Mouse (Mus musculus) splenic B cell, adult 2 months (primary cell): ENCODE measurements around the gene Bloc1s4.
"Not testable (repeated sequence)": the region's sequence is repeated elsewhere in the genome, so short reads cannot be mapped to it uniquely, and the experiment has no call there.

ENCODE experiments used
- DNase-seq: peaks from one replicate; pipeline ENCODE4 v3.0.0-alpha.2; 2011; ENCODE audit warnings: low read depth, low spot score
- H3K27me3 ChIP-seq: 2 replicates; pipeline ENCODE4 v1.6.1; 2012; ENCODE audit warnings: mild to moderate bottlenecking, low read length, moderate library complexity, mixed read lengths; ENCODE audit not compliant: control insufficient read depth, poor library complexity, insufficient read depth, severe bottlenecking
- H3K36me3 ChIP-seq: 2 replicates; pipeline ENCODE4 v1.6.1; 2012; ENCODE audit warnings: mild to moderate bottlenecking, low read length, moderate library complexity, mixed read lengths; ENCODE audit not compliant: control insufficient read depth, poor library complexity, insufficient read depth, severe bottlenecking

The Bloc1s4 gene

DNA sequence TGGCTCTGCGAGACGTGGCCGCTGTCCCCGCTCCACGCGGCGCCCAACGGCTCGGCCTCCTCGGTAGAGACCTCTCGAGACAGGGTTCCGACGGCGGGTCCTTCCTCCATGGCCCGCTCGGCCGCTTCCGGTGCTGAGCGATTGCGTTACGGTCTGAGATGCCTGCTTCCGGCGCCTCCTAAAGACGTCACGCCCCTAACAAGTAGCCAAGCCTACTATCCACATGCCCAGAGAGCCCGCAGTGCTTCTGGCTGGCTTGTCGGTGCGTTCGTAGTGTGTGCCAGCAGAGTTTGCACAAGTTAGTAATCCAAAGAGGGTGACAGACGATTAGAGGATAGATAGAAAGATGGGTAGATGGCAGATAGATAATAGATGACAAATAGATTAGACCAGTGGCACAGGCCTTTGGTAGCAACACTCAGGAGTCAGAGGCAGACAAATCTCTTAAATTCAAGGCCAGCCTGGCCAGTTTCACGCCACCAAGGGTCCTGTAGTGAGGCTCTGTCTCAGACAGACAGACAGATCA lies at the start of gene Bloc1s4:
Gene Bloc1s4, minus strand, starts transcription at position 115 of the 526 bp plus-strand sequence.
- no peaks in the 10 kb centered on the region for H3K36me3 ChIP-seq
- no peaks in the 10 kb centered on the region for H3K27me3 ChIP-seq
- peak; percentile 91 for DNase-seq

DNA sequence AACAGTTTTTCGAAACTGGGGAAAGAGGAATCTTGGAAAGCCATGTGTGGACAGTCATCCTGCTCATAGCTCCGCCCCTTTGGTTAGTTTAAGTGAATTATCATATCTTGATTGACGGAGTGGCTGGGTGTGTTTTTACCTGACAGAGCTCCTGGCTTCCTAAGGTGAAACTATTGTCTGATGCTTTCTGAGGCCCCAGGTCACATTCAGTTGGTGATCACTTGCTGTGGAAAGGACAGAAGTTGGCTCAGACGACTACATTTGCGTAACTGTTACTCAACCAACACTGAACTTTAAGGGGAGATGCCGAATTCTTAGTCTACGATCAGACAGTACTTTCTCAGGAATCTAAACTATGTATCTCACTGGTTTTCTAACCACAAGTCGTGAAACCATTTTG lies 48.8 kb upstream of the Bloc1s4 start:
- Histone ChIP-seq H3K36me3 (no peaks in the 10 kb centered on the region), H3K27me3 (no peaks in the 10 kb centered on the region)
- DNase-seq = peak; percentile 13

DNA sequence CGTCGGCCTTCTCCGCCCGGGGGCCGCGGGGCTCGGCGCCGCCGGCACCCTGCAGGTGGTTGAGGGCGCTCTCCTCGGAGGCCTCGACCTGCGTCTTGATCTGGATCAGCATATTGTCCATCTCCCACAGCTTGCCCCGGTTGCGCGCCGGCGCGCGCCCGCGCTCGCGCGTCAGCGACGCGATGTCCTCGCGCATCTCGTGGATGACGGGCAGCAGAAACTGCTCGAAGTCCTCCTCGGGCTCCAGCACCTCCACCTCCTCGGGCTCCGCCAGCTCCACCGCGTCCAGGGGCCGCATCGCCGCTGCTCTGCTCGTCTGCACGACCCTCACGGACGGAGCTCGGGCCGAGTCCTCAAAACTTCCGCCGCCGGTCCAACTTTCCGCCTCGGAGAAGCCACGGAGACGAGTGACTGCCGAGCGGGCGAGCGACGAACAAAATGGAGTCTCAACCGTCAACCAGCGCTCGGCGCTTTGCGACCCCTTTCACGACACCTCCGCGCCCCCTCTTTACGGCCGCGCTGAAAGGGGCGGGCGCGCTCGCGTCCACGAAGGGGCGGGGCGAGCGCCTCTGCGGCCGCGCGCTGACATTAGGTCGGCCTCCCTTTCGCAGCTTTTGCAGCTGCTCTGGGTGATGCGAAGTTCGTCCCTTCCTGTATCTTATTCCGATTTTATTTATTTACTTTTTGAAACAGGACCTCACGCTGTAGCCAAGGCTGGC lies 48.0 kb upstream of the Bloc1s4 start, which contains the start of gene Mrfap1:
Gene Mrfap1, minus strand, starts transcription at position 477 of the 719 bp plus-strand sequence.
- DNase-seq = peak; percentile 96
- H3K36me3 ChIP-seq, H3K27me3 ChIP-seq: not testable (repeated sequence)

DNA sequence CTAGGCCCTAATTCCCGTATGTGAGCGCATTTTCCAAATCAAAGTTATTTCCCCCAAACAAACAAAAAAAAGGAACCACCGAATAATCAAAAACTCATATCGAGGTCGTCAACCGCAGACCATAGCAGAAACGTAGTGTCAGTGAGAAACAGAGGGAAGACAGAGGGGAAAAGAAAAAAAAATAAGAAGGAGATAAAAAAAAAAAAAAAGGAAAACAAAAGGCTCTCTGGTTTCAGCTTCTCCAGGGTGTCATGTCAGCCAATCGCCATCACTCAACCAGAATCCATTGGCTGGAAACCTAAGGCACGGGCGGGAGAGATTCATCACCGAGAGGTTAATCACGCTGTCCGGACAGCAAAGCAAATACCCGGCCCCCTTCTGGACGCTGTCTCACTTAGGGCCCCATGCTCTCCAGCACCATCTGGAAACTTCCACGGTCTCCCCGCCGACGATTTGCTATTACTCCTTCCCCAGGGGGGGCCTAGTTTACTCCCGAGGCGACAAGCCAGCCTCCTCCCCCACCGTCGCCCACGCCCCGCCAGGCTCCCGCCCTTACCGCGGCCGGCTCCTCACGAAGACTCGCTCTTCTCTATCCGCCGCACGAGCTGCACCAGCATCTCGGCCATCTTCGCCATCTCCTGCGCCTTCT lies 47.3 kb upstream of the Bloc1s4 start:
- DNase-seq = peak; percentile 78
- H3K27me3 ChIP-seq, H3K36me3 ChIP-seq: not testable (repeated sequence)

DNA sequence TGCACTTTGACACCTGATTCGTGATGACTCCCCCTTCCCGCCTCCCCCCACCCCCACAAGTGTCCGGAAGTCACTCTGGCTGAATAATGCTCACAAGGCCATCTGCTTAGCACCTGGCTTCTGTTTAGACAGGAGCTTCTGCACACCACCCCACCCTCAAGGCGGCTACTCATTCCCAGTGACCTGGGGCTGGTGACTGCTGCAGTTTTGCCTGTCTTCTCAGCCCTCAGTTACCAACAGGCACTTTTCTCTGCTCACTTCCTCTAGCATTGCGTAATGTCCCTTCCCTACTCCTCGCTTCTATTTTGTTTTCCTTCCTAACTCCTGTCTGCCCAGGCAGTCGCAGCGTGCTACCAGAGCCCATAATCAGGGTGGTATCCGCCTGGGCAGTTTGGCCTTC lies 43.4 kb upstream of the Bloc1s4 start:
- Histone ChIP-seq H3K27me3 (no peaks in the 10 kb centered on the region), H3K36me3 (no peaks in the 10 kb centered on the region)
- no peak for DNase-seq

DNA sequence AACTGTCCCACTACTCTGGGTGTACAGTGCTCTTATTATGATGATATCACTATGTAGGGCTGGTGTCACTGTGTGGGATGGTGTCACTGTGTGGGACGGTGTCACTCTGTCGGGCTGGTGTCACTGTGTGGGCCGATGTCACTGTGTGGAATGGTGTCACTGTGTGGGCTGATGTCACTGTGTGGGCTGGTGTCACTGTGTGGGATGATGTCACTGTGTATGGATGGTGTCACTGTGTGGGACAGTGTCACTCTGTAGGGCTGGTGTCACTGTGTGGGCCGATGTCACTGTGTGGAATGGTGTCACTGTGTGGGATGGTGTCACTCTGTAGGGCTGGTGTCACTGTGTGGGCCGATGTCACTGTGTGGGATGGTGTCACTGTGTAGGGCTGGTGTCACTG lies 37.6 kb upstream of the Bloc1s4 start:
- H3K27me3 ChIP-seq = no peaks in the 10 kb centered on the region
- no peaks in the 10 kb centered on the region for H3K36me3 ChIP-seq
- DNase-seq = no peak

DNA sequence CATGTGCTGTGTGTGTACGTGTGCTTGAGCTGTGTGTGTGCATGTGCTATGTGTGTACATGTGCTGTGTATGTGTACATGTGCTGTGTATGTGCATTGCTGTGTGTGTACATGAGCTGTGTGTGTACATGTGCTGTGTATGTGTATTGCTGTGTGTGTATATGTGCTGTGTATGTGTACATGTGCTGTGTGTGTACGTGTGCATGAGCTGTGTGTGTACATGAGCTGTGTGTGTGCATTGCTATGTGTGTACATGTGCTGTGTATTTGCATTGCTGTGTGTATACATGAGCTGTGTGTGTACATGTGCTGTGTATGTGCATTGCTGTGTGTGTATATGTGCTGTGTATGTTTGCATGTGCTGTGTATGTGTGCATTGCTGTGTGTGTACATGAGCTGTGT lies 31.1 kb upstream of the Bloc1s4 start:
- H3K36me3 ChIP-seq = no peaks in the 10 kb centered on the region
- DNase-seq = no peak
- H3K27me3 ChIP-seq = no peaks in the 10 kb centered on the region

DNA sequence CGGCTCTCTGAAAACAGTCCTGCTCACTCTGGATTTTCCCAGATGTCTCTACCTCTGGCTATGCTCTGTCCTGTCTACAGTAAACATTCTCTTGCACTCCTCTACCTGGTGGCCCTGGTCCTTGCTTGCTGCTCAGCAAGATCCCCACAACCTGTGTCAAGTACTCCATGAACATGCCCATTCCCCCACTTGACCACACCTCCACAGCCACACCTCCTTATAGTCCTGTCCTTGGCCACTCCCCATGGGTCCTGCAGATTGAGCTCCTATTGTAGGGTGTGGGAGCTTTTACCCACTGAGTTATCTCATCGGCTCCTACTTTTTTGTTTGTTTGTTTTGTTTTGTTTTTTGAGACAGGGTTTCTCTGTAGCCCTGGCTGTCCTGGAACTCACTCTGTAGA lies 30.5 kb upstream of the Bloc1s4 start:
- no peaks in the 10 kb centered on the region for H3K36me3 ChIP-seq
- no peaks in the 10 kb centered on the region for H3K27me3 ChIP-seq
- DNase-seq = no peak

DNA sequence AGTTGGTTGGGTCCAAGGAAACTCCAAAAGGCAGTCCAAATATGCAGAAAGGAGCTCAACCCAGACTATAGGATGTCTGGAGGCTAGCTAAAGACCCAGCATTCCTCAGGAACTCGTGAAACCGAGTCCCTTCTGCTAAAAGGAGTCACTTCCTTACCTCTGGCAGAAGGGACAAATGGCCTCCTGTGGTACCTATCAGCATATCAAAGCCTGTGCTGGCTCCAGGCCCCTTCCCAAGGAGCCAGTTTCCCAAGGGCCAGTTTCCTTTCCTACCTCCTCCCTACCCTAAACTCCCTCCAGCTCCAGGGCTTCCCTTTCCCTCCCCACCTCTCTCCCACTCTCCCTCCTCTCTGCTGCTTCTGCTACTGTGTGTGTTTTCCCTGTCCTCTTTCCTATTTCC lies 28.7 kb upstream of the Bloc1s4 start:
- DNase-seq = no peak
- Histone ChIP-seq H3K27me3 (no peaks in the 10 kb centered on the region), H3K36me3 (no peaks in the 10 kb centered on the region)

DNA sequence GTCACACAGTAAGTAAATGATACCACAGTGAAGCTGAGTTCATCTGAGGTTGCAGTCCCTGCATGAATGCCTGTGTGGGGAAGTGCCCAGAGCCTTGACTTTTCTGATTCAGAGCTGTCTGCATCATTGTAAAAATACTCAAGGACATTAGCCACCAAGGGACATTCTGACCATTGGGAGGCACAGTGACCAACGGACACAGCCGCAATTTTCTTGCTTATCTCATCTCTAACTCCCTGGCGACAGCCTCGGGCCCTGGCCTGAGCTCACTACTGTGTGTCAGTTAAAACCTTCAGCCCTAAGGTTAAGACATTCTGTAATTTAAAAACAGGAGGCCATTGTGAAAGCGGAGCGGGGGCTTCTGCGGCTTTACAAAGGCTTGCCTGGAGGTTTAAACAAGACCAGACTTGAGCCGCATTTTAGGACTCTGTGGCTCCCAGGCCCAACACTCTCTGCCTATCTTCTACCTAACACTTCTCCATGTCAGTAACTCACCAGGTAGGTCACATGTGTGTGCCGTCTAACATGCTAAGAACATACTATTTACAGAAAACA lies 27.6 kb upstream of the Bloc1s4 start:
- no peaks in the 10 kb centered on the region for H3K27me3 ChIP-seq
- no peak for DNase-seq
- no peaks in the 10 kb centered on the region for H3K36me3 ChIP-seq

DNA sequence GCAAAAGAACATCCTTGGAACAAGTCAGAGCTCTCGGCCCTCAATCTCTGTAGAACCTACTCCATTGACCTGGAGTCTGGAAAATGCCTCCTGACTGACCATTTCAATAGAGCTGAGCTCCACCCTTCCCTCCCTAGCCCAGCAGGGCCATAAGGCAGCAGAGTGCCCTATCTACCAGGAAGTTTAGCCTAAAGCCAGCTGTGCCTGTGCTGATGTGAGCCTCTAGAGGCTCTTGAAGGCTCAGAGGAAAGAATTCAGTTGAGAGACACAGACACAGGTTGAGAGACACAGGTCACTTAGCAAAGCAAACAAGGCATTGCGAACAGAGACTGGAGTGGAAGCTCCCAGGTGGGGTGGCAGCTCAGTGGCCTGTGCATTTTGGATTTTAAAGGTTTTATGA lies 26.9 kb upstream of the Bloc1s4 start:
- Histone ChIP-seq H3K36me3 (no peaks in the 10 kb centered on the region), H3K27me3 (no peaks in the 10 kb centered on the region)
- DNase-seq = no peak

DNA sequence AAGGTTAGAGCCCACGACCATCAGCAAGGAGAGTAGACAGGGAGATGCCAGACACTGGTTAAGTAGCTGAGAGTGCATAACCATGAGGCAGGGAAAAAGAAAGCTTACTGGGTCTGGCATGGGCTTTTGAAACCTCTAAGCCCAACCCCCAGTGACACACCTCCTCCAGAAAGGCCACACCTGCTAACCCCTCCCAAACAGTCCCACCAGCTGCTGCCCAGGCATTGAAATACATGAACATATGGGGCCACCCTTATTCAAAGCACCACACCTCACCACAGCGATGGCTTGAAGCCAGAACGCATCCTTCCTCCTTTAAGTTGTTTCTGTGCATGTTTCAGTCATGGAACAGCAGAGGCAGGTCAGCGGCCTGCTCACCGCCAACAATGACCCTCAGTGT lies 24.1 kb upstream of the Bloc1s4 start:
- Histone ChIP-seq H3K27me3 (no peaks in the 10 kb centered on the region), H3K36me3 (no peaks in the 10 kb centered on the region)
- DNase-seq = no peak

DNA sequence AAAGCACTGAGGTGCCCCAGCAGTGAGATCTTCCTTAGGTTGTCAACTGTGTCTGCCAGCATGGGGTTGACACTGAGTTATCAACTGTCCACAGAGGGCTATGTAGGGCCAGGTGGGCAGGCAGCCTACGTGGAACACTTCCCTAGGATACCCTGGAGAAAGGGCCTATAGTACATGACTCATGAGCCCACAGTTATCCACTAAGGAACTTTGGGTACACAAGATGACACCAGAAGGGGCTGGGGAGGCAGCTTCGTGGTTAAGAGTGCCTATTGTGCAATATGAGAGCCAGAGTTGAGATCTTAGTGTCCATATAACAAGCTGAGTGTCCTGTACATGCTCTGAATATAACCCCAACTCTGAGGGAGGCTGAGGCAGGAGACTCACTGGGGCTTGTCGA lies 21.2 kb upstream of the Bloc1s4 start:
- Histone ChIP-seq H3K36me3 (no peaks in the 10 kb centered on the region), H3K27me3 (no peaks in the 10 kb centered on the region; the same call in 1 of the 2 replicates)

DNA sequence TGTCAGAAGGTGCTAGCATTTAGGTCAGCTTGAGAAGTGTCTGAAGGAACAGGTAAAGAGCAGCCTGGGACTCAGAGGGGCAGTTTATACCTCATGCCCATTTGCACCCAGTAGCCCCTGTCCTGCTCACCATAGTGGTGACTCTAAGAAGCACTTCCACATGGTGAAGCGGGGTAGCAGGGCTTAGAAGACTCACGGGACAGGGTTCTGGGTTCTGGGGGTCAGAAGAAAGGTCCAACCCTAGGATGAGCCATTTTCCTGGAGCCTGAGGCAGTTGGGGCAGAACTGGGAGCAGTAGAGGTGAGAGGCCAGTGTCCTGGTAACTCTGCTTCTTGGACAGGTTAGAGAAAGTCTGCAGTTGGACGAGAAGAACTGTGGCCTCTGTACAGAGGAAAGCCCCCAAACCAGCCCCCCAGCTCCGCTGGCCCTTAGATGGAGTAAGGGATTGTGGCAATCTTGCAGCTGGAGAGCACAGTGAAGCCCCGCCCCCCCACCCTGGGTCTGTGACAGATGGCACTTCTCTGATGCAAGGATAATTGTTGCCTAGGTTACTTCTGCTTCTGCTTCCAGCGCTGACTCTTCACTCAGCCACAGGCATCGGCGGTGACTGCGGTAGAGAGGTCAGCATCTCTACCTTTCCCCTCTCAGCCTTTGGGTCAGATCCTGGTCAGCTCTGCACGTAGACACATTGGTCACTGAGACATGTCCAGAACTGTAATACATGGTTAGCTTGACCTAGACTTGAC lies 18.7 kb upstream of the Bloc1s4 start:
- no peak for DNase-seq
- Histone ChIP-seq H3K27me3 (no peaks in the 10 kb centered on the region; the same call in 1 of the 2 replicates), H3K36me3 (no peaks in the 10 kb centered on the region)

More for the DNA sequence above, 21.2 kb upstream of the Bloc1s4 start:
- no peak for DNase-seq

DNA sequence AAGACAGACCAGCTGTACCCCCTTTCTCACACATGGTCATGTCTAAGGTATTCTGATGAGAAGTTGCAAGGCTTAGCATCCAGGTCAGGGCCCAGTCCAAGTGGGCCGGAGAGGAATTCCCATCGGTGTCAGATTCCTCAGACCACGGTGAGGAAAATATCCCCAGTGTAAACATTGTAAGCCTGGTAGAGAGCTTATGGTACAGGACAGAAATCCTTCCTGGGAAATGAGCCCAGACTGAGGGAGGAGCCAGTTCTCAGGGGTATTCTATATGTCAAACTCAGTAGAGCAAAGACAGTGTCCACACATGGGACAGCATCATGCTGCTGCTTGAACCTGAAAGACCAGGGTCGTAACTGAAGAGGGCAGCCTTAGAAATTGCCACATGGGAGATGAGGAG lies 11.4 kb upstream of the Bloc1s4 start:
- Histone ChIP-seq H3K36me3 (no peaks in the 10 kb centered on the region), H3K27me3 (no peaks in the 10 kb centered on the region; the same call in 1 of the 2 replicates)
- DNase-seq = no peak
